Mouse (Mus musculus) mouse embryonic stem cell (cell line): ENCODE data around the gene Abcb1b.
"Not testable (repeated sequence)": the region's sequence is repeated elsewhere in the genome, so short reads cannot be mapped to it uniquely, and the experiment has no call there.

Experiments used
- in situ Hi-C, 2 experiments: fragments of 300-500 bp; cut with MboI; formaldehyde crosslinking; loops; 1 replicate in 1 of 2; 3 replicates in 1 of 2; pipeline ENCODE4 v1.14.3; 2019 to 2020; ENCODE audit warnings: low sequenced_read_pairs in 2 of 2, low pct_unique_long_range_greater_than_20kb in 1 of 2, mixed read lengths in 1 of 2; ENCODE audit not compliant: unreplicated experiment in 1 of 2

Gene Abcb1b

DNA sequence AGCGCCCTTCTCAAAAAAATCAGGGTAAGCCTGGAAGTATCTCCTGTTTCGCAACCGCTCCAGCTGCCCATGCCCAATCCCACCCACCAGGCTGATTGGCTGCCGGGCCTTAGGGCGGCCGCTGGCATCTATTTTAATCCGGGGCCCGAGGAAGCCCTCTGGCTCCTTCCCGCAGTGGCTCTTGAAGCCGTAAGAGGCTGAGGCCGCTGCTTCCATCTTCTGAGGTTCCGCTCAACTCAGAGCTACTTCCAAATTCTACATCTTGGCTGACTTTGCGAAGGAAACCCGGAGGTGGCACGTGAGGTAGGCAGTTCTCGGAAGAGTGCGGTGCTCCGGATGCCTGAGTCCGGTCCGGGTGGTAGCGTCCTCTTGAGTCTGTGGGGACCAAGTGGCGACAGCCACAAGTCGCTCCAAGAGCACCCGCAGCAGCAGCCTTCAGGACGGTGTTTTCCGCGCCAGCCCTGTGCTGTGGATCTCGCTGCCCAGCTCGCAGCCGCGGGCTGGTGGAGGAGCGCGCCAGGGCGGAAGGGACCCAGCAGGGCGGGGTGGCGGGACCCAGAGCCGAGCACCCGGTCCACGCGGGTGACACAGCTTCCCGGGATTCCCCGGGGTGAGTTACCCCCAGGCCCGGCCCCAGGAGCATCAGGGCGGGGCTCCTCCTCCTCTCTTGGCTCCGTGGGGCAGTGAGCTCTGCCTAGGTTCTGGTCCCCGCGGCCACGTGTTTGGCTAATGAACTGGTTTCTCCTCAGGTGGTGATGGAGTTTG lies at the start of gene Abcb1b:
Abcb1b (plus strand) TSS at position 161 of the 765 bp plus-strand sequence.
- in situ Hi-C loops: no loop called here

DNA sequence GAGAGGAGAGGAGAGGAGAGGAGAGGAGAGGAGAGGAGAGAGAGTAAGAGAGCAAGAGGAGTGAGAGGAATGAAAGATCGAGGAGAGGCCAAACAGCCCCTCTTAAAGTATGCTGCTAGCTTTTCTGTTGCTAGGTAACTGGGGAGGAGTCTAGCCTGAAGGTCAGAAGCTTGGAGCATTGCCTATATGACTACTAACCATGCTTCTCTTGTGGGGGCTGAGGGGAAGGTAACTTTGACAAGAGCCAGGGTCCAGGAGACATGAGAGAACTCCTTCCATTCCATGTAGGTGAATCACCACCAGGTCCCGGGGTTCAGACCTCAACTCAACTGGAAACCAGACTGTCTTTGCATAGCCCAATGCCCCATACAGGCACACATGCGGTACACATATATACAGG lies 25.1 kb upstream of the Abcb1b start:
- in situ Hi-C loops: no loop called here

DNA sequence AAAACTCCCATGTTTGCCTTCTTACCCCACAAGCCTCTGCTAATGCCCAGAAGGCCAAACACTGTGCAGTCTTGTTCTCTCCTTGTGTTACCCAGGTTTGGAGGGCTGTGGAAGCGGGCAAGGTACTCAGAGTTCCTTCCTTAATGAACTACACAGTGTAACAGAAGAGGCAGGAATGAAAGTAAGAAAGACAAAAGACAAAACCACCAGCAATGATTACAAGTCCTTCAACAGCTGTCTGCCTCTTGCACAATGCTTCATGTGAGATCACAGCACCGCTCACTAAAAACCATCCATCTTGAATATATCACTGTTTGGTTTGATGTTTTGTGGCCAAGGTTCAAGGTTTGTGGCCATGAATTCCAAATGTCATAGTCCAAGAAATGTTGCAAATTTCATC lies 19.6 kb upstream of the Abcb1b start:
- in situ Hi-C loops: no loop called here

DNA sequence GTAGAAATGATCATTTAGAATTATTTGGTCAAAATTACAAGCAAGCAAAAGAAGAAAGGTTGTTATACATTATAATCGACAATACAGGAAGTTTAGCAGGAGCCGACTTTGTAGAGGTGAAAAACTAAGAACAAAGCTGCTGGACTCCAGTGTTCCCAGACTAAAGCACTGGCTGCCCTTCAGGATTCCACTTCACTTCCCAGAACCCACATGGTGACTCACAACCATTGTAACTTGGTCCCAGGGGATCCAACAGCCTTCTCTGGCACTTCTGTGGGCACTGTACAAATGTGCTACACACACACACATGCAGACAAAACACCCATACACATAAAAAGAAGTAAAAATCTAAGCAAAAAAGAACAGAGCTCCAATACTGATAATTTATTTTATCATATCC lies 19.2 kb upstream of the Abcb1b start:
- in situ Hi-C loops: no loop called here

GRCm38 (mm10) chr5:8792281-8792680 lies 5.7 kb upstream of the Abcb1b start:
- in situ Hi-C loops: no loop called here

- in situ Hi-C loops: no loop called here
Observed at GRCm38 (mm10) chr5:8798752-8799115, 787 bp downstream of the Abcb1b start.

- in situ Hi-C loops: no loop called here
Observed at GRCm38 (mm10) chr5:8805742-8806141, 7.8 kb downstream of the Abcb1b start.

DNA sequence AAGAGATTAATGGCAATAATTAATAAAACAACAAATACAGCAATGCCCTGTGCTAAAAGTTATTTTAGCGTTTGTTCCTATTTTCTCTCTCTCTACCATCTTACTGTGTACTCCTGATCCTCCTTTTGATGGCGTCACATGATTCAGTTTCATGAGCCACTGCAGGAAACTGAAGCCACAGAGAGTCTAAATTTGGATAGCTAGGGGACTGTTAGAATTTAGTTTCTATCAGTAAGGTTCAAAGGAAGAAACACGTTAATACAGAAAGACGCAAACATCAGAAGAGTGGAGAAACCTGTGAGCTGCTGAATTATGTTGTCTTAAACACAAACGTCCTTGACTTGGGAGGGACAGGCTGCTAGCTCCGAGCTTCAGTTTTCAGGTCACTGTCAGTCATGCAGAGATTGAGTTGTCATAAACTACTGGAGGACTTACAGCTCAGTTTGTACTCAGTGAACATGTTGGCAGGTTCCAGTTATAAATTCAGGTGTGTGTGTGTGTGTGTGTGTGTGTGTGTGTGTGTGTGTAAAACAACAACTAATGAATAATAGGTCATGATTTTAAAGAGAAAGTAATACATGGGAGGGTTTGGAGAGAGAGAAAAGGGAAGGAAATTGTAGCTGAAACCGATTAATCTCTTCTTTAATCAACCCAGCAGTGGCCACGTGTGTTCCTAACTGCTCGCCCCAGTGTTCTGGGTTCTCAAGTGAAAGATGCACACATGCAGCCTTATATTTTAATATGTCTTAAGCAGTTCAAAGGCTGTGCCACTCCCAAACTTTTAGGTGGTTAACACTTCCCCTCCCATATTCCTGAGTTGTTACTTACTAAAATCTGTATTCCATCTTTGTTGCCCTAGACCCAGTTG lies 9.4 kb downstream of the Abcb1b start:
- in situ Hi-C loops: no loop called here

GRCm38 (mm10) chr5:8813872-8814271 lies 15.9 kb downstream of the Abcb1b start:
- in situ Hi-C loops: no loop called here

- in situ Hi-C loops: no loop called here
Observed at GRCm38 (mm10) chr5:8819635-8820591, 22.0 kb downstream of the Abcb1b start.

GRCm38 (mm10) chr5:8820592-8821104 lies 22.7 kb downstream of the Abcb1b start:
- in situ Hi-C loops: not testable (repeated sequence)

- in situ Hi-C loops: loop anchor here in 1 of 2 experiments (25.0 kb wide), 1 partner anchor 352 kb away; no protein-coding TSS in a partner anchor
Observed at GRCm38 (mm10) chr5:8838661-8839438, 40.9 kb downstream of the Abcb1b start.

DNA sequence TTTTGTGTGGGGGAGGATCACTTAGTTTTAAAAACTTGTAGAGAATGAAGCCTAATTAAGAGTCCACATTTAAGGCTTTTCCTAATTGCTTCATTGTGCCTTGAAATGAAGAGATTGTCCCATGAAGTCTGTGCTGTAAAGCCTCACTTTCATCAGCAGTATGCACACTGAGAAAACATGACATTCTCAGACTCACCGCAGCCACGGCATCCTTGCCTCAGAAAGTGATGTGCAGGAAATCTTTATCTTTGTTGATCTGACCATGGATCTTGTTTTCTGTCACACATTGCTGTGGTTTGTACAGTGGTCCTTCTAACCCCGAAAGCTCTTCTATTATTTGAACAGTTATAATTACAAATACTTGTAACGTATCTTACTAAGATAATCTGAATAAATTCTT lies 41.7 kb downstream of the Abcb1b start:
- in situ Hi-C loops: loop anchor here (10.0 to 25.0 kb wide), 2 partner anchors 105 to 352 kb away; no protein-coding TSS in a partner anchor

DNA sequence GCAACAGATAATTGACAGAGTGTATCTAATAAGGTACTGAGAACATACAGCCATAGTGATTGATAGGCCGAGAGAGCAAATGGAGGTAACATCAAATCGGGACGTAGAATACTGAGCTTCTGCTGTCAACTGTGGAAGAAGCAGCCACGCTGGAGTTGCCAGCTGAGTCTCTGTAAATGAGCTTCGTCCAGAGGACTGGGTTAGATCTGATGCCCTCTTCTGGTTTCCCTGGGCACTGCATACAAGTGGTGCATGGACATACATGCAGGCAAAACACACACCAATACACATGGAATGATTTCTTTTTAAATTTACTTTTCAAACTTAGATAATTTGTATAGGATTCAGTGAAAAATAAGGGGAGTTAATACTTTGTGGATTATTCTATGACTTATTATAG lies 42.9 kb downstream of the Abcb1b start:
- in situ Hi-C loops: loop anchor here (10.0 to 25.0 kb wide), 2 partner anchors 106 to 354 kb away; no protein-coding TSS in a partner anchor

GRCm38 (mm10) chr5:8842815-8843214 lies 44.9 kb downstream of the Abcb1b start:
- in situ Hi-C loops: loop anchor here (10.0 to 25.0 kb wide), 2 partner anchors 108 to 356 kb away; no protein-coding TSS in a partner anchor

DNA sequence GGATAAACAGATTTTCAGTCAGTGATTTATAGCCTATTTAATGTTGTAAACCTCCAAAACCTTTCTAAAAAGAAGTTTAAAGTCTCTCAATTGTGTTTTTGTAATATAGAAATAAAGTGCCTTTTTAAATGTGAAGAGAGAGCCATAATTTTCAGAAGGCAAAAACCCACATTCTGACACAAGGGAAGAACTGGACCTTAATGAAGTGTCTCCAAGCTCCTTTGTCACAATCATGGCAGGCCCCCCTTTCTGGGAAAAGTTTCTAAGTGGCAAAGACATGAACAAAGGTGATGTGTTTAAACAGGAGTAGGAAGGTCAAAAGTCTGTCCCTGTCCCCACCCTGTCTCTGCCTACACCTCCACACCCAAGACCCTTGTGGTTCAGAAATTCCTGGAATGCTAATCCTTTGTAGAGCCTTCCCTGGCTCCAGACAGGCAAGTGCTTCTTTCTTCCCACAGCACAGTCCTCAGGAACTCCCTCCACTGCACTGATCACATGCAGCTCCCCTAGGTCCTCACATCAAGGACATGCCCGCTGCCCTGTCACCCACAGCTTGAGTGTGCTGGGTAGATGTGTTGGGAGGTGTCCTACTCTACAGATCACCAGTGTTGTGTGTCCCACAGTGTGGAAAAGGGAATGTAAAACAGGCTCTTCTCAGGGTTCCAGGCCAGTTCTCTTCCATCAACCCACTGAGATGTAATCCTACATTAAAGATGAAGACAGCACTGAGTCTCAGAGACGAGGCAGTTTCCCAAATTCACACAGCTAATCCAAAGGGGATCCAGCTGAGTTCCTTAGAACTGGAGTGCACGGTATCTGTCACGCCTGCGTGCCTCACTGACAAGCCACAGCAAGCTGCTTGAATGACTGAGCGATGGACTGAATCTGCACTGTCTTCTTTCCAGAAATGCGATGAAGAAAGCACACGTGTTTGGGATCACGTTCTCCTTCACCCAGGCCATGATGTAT lies 50.9 kb downstream of the Abcb1b start:
- in situ Hi-C loops: loop anchor here (10.0 to 25.0 kb wide), 2 partner anchors 114 to 362 kb away; no protein-coding TSS in a partner anchor
